Mouse (Mus musculus): ENCODE data around the gene Akr1b8. TPM values are rescaled to one million over a fixed set of nuclear protein-coding genes. Genes with fewer than 3 reads are reported as not detected.
"Not testable (repeated sequence)": the region's sequence is repeated elsewhere in the genome, so short reads cannot be mapped to it uniquely, and the experiment has no call there.

Gene Akr1b8
- polyA plus RNA-seq, 1 experiment from 2014 or later = 16.5 TPM

GRCm38 (mm10) chr6:34384701-34385370, 30.9 kb downstream of the Akr1b8 start:
- Histone ChIP-seq H3K9me3 (replicated peaks) (no peaks in the 10 kb centered on the region), H3K4me1 (peaks cover 22% of the 10 kb centered on the region), H3K27me3 (ENCODE audit: low read depth, poor library complexity, severe bottlenecking) (no peaks in the 10 kb centered on the region), H3K4me3 (peak overlapping the region; percentile 63), H3K27ac (replicated peaks) (peak overlapping the region; percentile 75), H3K36me3 (peaks cover 9% of the 10 kb centered on the region; the same call in 1 of the 2 replicates)
- WGBS = 4% methylated on average over 13 of the region's 13 CpGs
- DNase-seq (ENCODE audit: low spot score) = peak; percentile 25

- Histone ChIP-seq H3K9me3 (replicated peaks) (peaks cover 9% of the 10 kb centered on the region; the same call in 1 of the 2 replicates), H3K27ac (replicated peaks) (no peak overlapping the region), H3K27me3 (ENCODE audit: low read depth, poor library complexity, severe bottlenecking) (no peaks in the 10 kb centered on the region), H3K4me3 (no peak overlapping the region), H3K4me1 (peaks cover 18% of the 10 kb centered on the region), H3K36me3 (peaks cover 30% of the 10 kb centered on the region)
- DNase-seq (ENCODE audit: low spot score) = no peak
- 88% methylated on average over 4 of the region's 4 CpGs for WGBS
Observed at GRCm38 (mm10) chr6:34388420-34389156, 34.7 kb downstream of the Akr1b8 start.

GRCm38 (mm10) chr6:34395897-34396296, 42.0 kb downstream of the Akr1b8 start:
- Histone ChIP-seq H3K9me3 (replicated peaks) (peaks cover 5% of the 10 kb centered on the region; the same call in 1 of the 2 replicates), H3K4me1 (no peaks in the 10 kb centered on the region), H3K27me3 (ENCODE audit: low read depth, poor library complexity, severe bottlenecking) (no peaks in the 10 kb centered on the region), H3K36me3 (peaks cover 14% of the 10 kb centered on the region), H3K4me3 (no peak overlapping the region), H3K27ac (replicated peaks) (no peak overlapping the region)
- no peak for DNase-seq (ENCODE audit: low spot score)
- WGBS = 87% methylated on average over 5 of the region's 5 CpGs

- Histone ChIP-seq H3K27me3 (ENCODE audit: low read depth, poor library complexity, severe bottlenecking) (no peaks in the 10 kb centered on the region), H3K9me3 (replicated peaks) (no peaks in the 10 kb centered on the region), H3K36me3 (0 out of 2 replicates have a peak, but pooled peaks cover 3% of the 10 kb centered on the region), H3K4me3 (no peak overlapping the region), H3K4me1 (no peaks in the 10 kb centered on the region), H3K27ac (replicated peaks) (no peak overlapping the region)
- no peak for DNase-seq (ENCODE audit: low spot score)
- 87% methylated on average over 6 of the region's 6 CpGs for WGBS
Observed at GRCm38 (mm10) chr6:34398431-34398830, 44.5 kb downstream of the Akr1b8 start.

- Histone ChIP-seq H3K27ac (replicated peaks) (no peak overlapping the region), H3K4me3 (no peak overlapping the region), H3K9me3 (replicated peaks) (no peaks in the 10 kb centered on the region), H3K27me3 (ENCODE audit: low read depth, poor library complexity, severe bottlenecking) (no peaks in the 10 kb centered on the region), H3K36me3 (no peaks in the 10 kb centered on the region), H3K4me1 (no peaks in the 10 kb centered on the region)
- DNase-seq (ENCODE audit: low spot score) = no peak
- 83% methylated on average over 13 of the region's 13 CpGs for WGBS
Observed at GRCm38 (mm10) chr6:34399606-34400220, 45.8 kb downstream of the Akr1b8 start.

GRCm38 (mm10) chr6:34400696-34401095, 46.8 kb downstream of the Akr1b8 start:
- Histone ChIP-seq H3K4me1 (no peaks in the 10 kb centered on the region), H3K27me3 (ENCODE audit: low read depth, poor library complexity, severe bottlenecking) (no peaks in the 10 kb centered on the region), H3K27ac (replicated peaks) (no peak overlapping the region), H3K36me3 (no peaks in the 10 kb centered on the region), H3K4me3 (no peak overlapping the region), H3K9me3 (replicated peaks) (no peaks in the 10 kb centered on the region)
- DNase-seq (ENCODE audit: low spot score) = no peak
- WGBS = 86% methylated on average over 2 of the region's 2 CpGs

GRCm38 (mm10) chr6:34406746-34407145, 52.8 kb downstream of the Akr1b8 start:
- DNase-seq (ENCODE audit: low spot score) = no peak
- Histone ChIP-seq H3K27me3 (ENCODE audit: low read depth, poor library complexity, severe bottlenecking) (no peaks in the 10 kb centered on the region), H3K4me3 (no peak overlapping the region), H3K36me3 (no peaks in the 10 kb centered on the region), H3K27ac (replicated peaks) (no peak overlapping the region), H3K9me3 (replicated peaks) (no peaks in the 10 kb centered on the region), H3K4me1 (no peaks in the 10 kb centered on the region)
- WGBS = 94% methylated on average over 4 of the region's 4 CpGs

- no peaks in the 10 kb centered on the region for H3K9me3 ChIP-seq (replicated peaks)
- H3K27me3 ChIP-seq (ENCODE audit: low read depth, poor library complexity, severe bottlenecking) = no peaks in the 10 kb centered on the region
- 89% methylated on average over 10 of the region's 10 CpGs for WGBS
Observed at GRCm38 (mm10) chr6:34407403-34407802, 53.5 kb downstream of the Akr1b8 start.

GRCm38 (mm10) chr6:34412023-34412422, 58.1 kb downstream of the Akr1b8 start, which contains the start of gene Akr1b7:
Gene Akr1b7 (plus strand): TSS chr6:34412334.
- 90% methylated on average over 6 of the region's 6 CpGs for WGBS
- H3K27ac ChIP-seq (replicated peaks) = no peak within 1 kb of the TSS
- no peaks in the 10 kb centered on the region for H3K9me3 ChIP-seq (replicated peaks)
- H3K4me3 ChIP-seq = no peak within 1 kb of the TSS
- H3K4me1 ChIP-seq = no peaks in the 10 kb centered on the region
- DNase-seq (ENCODE audit: low spot score) = no peak
- no peaks in the 10 kb centered on the region for H3K27me3 ChIP-seq (ENCODE audit: low read depth, poor library complexity, severe bottlenecking)
- no peaks in the 10 kb centered on the region for H3K36me3 ChIP-seq

More at GRCm38 (mm10) chr6:34407403-34407802, 53.5 kb downstream of the Akr1b8 start:
- Histone ChIP-seq H3K4me1 (no peaks in the 10 kb centered on the region), H3K4me3 (no peak overlapping the region), H3K36me3 (no peaks in the 10 kb centered on the region), H3K27ac (replicated peaks) (no peak overlapping the region)
- DNase-seq (ENCODE audit: low spot score) = no peak

- no peak overlapping the region for H3K27ac ChIP-seq (replicated peaks)
- H3K36me3 ChIP-seq = no peaks in the 10 kb centered on the region
- DNase-seq (ENCODE audit: low spot score) = no peak
- H3K4me3 ChIP-seq = no peak overlapping the region
- H3K4me1 ChIP-seq = no peaks in the 10 kb centered on the region
- no peaks in the 10 kb centered on the region for H3K9me3 ChIP-seq (replicated peaks)
- H3K27me3 ChIP-seq (ENCODE audit: low read depth, poor library complexity, severe bottlenecking) = no peaks in the 10 kb centered on the region
- 83% methylated on average over 1 of the region's 1 CpGs for WGBS
Observed at GRCm38 (mm10) chr6:34412688-34413087, 58.8 kb downstream of the Akr1b8 start.

- 74% methylated on average over 1 of the region's 1 CpGs for WGBS
- DNase-seq (ENCODE audit: low spot score) = not testable (repeated sequence)
Observed at GRCm38 (mm10) chr6:34413386-34413785, 59.5 kb downstream of the Akr1b8 start.

GRCm38 (mm10) chr6:34416521-34416920, 62.6 kb downstream of the Akr1b8 start:
- no peak for DNase-seq (ENCODE audit: low spot score)
- 89% methylated on average over 2 of the region's 2 CpGs for WGBS
- Histone ChIP-seq H3K9me3 (replicated peaks) (no peaks in the 10 kb centered on the region), H3K27me3 (ENCODE audit: low read depth, poor library complexity, severe bottlenecking) (no peaks in the 10 kb centered on the region), H3K4me1 (no peaks in the 10 kb centered on the region), H3K4me3 (no peak overlapping the region), H3K27ac (replicated peaks) (no peak overlapping the region), H3K36me3 (no peaks in the 10 kb centered on the region)

More at GRCm38 (mm10) chr6:34413386-34413785, 59.5 kb downstream of the Akr1b8 start:
- not testable (repeated sequence) for H3K27ac ChIP-seq (replicated peaks); H3K4me3 ChIP-seq; H3K27me3 ChIP-seq (ENCODE audit: low read depth, poor library complexity, severe bottlenecking); H3K4me1 ChIP-seq; H3K36me3 ChIP-seq; H3K9me3 ChIP-seq (replicated peaks)
